Mouse (Mus musculus): Measurements from ENCODE around the gene Idh2.

Idh2 gene

GRCm38 (mm10) chr7:80121083-80121482, 5.9 kb upstream of the Idh2 start:
- DNase-seq, result peak; percentile 66

GRCm38 (mm10) chr7:80119198-80119597, 4.0 kb upstream of the Idh2 start:
- DNase-seq, result no peak

DNA sequence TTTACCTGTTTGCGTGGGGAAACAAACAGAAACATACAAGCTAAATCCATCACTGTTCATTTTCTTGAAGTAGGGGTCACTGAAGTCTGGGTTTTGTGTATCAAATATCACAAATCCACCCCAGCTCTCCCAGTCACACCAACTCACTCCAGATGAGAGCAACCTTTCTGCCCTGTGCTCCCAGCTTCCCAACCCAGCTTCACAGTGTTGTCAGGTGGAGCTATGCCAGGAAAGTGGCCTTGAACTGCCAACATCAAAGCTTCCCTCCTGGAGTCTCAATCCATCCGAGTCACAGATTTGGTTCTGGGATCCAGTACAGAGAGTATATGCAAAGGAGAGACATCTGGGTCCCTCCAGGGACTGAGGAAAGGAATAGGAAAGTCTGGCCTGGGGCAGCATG, 966 bp upstream of the Idh2 start:
- no peak for DNase-seq

- peak; percentile 84 for DNase-seq
These were observed 555 bp downstream of the Idh2 start for GRCm38 (mm10) chr7:80114451-80115223.

DNA sequence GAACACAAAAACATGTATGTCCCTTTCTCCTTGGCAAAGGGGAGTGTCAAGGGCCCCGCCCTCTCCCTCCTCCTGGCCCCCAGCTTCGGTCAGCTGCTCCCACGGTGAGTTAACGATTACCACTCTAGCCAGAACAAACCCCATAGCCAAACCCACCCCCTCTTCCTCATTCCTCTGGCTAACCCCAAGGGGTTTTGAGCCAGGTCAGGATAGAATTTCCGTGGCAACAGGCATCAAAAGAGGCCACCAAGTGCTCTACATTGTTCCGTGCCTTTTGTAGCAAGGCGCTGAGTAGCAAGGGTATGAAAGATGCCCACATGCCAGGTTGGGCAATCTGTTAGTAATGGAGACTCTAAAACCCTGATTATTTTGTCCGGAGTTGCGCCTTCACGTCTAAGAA, 1.2 kb downstream of the Idh2 start:
- peak; percentile 68 for DNase-seq

GRCm38 (mm10) chr7:80111066-80112045, 3.8 kb downstream of the Idh2 start:
- no peak for DNase-seq

DNA sequence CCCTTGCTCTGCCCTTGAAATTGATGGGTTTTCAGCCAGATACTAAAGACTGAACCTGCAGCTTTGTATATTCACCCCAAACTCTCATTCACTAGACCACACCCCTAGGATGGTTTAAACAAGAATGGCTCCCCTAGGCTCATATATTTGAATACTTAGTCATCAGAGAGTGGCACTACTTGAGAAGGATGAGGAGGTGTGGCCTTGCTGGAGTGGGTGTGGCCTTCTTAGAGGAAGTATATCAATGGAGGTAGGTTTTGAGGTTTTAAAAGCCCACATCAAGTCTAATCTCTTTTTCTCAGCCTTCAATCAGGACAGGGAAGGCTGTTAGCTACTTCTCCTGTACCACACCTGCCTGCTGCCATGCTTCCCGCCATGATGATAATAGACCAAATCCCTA, 8.8 kb downstream of the Idh2 start:
- DNase-seq, result no peak

DNA sequence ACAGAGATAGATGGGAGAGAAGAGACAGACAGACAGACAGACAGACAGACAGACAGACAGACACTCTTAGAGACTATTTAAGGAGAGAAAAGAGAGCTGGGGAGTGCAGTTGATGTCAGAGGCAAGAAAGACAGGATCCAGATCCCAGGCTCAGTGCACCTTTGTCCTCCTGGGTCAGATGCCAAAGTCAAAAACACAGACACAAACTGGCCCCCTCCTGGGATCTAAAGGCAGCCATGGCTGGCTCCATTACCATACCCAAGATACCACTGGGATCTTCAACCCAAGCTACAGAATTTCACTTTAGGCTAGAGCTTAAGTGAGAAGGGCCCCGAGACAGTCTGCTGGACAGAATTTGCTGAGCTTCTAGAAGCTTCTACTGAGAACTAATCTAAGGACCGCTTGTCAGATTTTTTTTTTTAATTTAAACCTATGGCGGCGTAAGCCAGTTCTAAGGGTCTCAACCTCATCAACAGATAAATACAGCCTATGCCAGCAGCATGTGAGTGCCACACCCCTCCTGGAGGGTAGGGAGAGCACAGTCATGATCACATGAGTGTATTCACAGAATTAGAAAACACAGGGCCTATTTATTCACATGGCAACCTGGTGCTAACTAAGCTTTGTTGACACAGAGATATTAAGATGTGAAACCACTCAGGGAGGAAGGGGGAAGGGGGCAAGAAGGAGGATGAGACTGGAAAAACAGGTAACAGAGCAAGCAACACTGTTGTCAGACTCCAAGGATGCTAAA, 9.4 kb downstream of the Idh2 start:
- no peak for DNase-seq

GRCm38 (mm10) chr7:80103335-80103734, 11.9 kb downstream of the Idh2 start:
- no peak for DNase-seq

- no peak for DNase-seq
These were observed 16.7 kb downstream of the Idh2 start for GRCm38 (mm10) chr7:80098389-80098976.

- no peak for DNase-seq
These were observed 19.4 kb downstream of the Idh2 start for GRCm38 (mm10) chr7:80095598-80096309.

DNA sequence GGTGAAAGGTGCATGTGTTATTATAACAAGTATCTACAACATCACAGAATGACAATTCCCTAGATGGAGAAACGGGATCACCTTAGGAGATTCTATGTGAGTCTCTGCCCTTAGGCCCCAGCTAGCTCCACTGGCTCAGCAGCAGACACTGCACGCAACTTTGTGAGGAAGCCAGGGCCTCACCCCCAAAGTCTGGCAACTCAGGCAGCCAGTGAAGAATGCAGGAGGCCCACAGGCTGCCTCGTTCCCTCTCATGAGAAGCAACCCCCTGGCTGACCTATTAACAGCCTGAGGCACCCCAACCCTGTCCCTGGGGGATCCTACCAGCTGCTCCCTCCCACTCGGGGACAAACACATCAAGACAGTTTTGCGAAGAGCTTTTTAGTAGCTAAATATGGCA, 20.7 kb downstream of the Idh2 start:
- DNase-seq, result no peak

GRCm38 (mm10) chr7:80092351-80093046, 22.7 kb downstream of the Idh2 start:
- DNase-seq, result peak; percentile 92

- no peak for DNase-seq
These were observed 23.4 kb downstream of the Idh2 start for GRCm38 (mm10) chr7:80091866-80092210.

DNA sequence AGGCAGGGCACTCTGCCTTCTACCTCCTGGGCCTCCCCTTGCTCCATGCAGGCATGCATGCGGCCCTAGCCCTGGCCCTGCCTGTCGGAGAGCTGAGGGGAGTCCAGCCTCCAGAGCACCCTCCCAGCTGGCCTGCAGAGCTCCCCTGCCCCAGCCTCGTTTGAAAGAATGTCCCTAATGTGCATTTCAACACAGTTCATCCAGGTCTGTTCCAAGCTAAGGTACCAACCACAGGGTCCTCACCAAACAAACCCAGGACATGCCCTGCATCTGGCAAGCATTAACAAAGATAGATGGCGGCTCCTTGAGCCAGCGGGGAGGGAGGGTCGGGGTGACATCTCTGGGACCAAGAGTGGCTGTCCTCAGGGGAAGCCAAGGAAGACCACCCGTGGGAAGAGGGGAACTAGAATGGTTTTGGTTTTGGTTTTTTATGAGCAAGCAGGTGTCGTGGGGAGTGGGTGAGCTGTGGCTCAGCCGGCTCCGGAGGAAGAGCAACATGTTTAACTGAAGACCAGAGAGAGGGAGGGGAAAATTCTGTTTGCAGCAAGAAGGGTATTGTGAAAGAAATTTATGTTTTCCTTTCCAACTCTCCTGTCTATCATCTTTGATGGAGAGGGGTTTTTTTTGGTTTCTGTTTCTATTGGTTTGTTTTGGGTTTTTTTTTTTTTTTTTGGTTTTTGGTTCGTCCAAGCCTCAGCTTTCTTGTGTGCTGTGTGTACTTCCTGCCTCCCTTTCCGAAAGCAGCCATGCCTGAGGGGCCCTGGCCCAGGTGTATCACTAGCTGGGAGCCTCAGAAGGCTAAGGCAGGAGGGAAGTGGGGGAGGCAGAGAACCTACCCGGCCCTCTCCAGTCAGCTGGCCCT, 24.0 kb downstream of the Idh2 start:
- DNase-seq, result no peak

DNA sequence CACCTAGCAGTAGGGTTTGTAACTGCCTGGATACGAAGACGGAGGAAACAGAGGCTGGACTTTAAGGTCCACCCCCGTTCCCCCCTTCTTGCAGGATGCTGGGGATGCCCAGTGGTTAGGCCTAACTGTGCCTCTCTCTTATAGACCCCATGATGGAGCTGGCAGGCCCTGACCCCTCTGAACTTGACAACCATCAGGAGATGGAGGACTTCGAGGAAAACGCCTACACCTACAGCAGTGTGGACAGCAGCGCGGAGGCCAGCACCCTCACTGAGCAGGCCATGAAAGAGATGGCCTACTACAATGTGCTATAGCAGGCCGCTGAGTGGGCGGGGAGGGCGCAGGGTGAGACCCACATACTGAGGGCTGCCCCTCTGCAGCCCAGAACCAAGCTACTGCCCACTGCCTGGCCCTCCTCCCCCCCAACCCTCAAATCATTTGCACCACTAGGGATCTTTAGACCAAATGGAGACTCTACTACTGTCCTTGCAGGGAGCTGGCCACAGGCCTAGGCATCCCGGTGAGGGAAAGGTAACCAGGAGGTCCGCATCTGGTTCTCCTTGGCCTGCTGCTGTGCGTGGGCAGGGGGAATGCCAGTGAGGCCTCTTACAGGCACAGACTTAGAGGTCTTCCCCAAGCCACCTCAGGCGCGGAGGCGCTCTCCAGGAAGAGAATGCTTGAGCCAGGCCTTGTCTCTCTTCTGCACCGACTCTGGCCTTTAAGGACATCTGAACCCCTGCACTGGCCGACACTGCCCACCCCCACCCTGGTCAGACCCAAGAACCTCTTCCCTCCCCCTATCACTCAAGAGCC, 24.8 kb downstream of the Idh2 start:
- no peak for DNase-seq

- peak; percentile 68 for DNase-seq
These were observed 27.0 kb downstream of the Idh2 start for GRCm38 (mm10) chr7:80088191-80088590.

DNA sequence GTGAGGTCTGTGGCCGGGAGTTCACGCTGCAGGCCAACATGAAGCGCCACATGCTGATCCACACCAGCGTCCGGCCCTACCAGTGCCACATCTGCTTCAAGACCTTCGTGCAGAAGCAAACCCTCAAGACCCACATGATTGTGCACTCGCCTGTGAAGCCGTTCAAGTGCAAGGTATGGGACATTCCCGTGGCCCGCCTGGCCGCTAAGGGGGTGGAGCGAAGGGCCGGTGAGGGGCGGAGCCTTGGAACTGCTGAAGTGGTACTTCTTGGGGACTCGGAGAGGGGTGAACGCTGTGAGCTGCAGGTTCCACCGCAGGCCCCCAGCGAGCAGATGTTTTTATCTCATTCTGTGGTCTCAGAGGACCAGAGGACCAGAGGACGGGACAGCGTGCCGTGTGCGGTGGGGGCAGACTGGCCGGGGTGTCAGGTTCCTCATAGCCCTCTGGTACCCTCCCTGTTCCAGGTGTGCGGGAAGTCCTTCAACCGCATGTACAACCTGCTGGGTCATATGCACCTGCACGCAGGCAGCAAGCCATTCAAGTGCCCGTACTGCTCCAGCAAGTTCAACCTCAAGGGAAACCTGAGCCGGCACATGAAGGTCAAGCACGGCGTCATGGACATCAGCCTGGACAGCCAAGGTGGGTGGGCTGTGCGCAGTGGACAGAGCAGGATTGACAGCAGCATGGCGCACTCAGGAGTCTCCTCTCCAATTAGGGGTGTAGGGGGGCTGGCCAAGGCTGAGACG, 29.0 kb downstream of the Idh2 start:
- peak; percentile 80 for DNase-seq

DNA sequence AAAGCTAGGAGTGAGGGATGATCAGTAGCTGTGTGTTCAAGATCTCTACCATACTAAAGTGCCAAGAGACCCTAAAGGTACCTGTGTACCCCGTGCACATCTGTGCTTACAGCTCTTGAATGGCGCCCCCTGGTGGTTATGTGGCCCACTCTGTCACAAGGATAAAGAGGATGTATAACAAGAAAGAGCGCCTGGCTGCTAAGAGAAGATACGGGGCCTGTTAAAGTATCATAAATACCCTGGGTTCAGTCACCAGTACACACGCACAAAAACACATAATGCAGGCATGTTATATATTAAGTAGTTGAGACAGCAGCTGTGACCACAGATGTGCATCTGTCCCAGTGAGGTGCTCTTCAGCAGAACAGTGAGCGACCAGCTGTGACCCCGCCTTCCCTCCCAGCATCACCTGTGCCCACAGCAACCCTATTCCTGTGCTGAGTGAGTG, 30.7 kb downstream of the Idh2 start:
- DNase-seq, result peak; percentile 74
